Mouse (Mus musculus): ENCODE measurements around the gene Tmem88b.
A peak's percentile ranks its signal among the peaks of the same experiment; 100 is the strongest.

The Tmem88b gene

DNA sequence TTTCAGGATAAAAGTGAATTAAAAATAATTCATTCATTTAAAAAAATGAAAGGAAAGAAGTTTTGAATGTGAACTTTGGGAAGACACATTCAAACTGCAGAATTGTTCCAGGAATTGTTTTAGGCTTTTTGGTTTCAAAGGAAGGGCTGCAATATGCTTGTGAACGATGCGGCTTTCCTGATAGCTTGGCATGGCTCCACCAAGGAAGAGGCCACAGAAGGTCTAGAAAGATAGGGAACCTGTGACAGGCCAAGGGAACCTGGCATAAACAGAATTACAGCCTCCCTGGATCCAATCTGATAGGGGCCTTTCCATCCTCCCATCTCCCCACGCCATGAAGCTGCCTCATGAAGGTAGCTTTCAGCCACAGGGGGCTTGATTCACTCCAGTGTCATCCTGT is 2.6 kb upstream of the Tmem88b start:
- DNase-seq: no peak

DNA sequence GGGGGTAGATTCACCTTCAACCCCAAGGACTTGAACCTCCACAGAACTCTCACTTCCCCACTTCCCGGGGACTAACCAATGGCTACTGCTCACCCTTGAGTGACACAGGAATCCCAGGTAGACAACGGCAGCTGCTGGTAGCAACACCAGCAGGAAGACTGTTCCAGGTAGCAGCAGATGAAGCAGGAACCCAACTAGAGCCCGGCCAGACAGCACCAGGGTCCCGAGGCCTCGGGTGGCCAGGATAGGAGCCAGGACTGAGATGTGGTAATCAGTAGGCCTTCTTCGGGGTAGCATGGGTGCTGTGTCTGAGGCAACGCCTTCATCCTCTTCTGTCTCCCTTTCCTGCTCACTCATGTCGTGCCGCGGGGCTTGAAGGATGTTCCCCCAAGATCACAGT is 428 bp downstream of the Tmem88b start:
- DNase-seq: no peak

DNA sequence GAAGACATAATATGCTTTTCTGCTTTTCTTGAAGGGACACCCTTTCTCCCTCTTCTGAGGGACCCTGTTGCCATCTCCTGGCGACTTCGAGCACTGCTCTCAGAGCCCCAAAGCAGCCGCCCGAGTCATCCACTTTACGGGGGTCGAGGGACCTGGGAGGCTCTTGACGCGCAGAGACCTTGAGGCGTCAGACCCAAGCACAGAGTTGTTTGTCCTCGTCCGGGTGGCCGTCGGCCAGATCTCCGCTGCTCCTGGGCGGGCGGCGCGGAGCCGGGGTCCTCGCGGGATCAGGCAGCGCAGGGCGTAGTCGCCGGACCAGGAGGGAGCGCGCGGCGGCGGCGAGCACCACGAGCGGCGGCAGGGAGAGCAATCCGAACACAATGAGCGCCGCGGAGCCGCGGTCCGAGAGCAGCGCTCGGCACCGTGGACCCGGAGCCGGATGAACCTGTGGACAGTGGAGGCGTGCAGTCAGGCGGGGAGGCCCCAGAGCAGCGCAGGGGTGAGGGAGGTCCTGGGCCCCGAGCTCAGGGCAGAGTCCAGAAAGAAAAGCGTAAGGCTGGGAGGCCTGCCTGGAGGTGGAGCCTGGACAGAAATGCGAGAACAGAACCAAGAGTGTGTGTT is 1.5 kb downstream of the Tmem88b start:
- DNase-seq: peak; percentile 74

DNA sequence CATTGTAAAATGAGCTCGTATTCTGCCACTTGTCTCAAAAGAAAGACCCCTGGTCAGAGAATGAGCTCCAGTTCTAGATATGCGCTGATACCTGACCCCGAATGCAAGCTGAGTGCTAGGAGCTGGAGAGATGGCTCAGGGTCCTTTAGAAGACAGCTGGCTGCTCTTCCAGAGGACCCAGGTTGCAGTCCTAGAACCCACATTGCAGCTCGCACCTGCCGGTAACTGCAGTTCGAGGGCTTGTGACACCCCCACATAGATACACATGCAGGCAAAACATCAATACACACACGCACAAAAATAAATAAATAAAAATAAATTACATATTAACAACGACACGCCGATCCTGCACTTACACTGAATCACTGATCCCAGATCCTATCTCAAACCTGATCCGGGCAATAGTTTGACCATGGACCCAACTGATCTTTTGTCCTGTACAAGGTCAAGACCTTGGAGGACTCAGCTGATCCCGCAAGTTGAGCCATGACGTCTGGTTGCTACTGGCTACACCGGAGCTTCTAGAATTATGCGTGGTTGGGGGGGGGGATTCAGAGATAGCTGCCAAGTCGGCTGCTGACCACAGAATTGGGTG is 2.1 kb downstream of the Tmem88b start:
- DNase-seq: no peak

DNA sequence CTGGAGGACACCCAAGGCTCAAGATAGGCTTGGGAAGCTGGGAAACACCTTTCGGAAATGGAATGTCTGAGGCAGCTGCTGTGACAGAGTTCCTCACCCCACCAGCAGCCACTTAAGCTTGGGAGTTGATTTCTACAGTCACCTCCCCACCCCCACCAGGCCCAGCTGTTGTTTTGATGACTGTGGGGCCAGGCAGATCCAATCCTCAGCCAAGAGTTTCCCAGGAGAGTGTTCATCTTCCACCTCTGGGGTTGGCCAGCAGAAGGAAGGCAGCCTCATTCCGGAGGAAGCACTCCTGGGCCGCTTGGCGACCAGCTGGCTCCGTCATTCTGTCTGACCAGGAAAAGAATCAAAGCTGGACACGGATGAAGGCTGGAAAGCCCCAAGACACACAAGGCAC is 4.8 kb downstream of the Tmem88b start:
- no peak for DNase-seq

DNA sequence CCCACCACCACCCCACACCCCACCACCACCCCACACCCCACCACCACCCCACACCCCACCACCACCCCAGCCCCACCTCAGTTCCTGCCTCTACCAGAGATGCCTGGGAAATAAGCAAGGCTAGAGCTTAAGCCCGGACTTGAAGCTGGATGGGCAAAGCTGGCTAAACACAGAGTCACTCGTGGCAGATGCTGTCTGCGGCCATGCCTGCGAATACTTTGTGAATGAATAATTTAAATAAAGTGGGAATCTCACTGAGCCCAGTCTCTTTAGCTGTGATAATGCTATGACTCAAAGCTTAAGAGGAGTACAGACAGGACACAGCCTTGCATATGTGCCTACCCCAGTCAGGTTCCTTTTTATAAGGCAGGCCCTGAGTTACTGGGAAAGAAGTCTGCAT is 6.2 kb downstream of the Tmem88b start:
- DNase-seq: no peak

DNA sequence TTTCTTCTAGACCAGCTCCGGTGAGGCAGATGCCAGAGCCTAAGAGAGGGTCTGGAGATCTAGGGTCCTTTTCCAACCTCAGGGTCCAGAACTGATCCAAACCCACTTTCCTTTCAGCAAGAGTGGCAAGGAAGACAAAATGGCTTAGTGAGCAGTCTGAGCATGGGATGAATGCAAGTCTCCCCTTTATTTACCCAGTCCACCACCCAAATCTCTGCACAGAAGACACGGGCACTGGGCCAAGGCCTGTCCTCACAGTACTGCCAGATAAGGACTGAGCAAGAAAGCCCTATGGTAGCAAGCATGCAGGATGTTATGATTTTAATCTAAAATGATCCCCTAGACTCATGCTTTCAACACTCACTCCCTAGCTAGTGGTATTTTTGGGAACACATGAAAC is 7.9 kb downstream of the Tmem88b start:
- DNase-seq: no peak

DNA sequence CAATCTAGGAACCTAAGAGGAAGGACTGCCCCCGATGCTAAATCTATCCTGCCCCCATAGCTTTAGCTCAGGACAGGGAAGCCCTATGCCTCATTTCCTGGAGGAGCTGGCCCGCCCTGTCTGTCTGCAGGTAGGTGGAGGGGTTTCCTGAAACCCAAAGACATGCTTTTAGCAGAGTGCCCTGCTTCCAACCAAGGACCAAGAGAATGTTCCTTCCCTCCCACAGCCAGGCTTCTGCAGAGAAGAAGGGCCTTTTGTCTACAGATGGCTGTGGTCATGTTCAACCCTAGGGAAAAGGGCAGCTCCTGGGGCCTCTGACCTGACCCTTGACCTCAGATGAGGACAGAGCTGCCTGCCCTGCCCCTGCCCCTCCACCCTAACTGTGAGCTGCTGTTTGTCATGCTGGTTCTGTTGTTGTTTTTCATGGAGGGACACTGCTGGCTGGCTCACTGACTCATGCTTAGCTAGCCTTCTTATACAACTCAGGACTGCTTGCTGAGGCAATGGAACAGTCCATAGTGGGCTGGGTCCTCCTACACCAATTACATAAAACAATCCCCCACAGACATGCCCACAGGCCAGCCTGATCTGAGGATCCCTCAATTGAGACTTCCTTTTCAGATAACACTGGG is 8.9 kb downstream of the Tmem88b start:
- DNase-seq: no peak

DNA sequence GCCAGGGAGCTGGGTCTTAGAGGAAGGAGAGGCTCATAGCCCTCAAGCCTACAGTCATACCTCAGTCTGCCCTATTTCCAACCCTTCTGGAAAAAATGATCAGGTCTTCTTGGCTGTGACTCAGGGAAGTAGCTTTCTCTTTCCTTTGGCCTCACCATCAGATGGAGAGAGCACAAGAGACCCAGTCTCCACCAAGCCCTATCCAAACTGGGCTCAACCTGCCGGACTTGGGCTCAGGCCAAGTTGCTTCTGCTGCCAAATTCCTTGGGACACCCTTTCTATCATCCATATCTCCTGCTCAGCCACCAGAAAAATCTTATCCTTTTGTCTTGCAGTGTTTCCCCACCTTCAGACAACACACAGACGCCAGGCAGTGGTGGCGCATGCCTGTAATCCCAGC is 9.8 kb downstream of the Tmem88b start:
- DNase-seq: peak; percentile 72

DNA sequence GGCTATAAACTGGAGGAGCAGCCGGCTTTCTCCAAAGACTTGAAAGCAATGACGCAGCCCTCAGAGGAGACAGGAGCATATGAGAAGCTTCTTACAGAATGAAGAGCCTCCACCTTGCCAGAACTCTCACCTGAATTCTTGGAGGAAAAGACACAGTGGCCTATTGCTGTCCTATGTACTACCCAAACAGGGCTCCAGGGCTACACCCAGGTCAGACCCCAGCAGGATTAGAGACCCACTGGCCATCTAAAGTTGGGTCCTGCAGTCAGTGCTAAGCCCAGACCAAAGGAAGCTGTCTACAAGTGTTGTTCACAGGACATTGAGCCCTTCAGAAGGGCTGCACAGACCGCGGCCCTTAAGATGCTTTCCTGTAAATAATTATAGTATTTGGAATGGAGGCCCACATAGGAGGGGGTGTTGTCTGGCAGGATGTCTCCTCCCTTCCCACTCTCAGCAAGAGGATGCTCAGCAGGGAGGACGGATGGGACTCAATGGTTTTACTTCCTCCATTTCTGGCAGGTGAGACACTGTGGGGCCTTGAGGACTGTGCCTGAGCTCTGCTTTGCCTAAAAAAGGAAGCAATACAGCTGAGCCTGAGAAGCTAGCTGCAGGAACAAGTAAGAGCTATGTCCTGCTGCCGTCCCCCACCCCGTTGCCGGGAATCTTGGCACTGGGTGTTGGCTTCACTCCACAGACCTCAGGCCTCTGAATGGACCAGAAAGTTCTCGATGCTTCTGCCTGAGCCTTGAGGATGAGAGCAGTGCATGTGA is 10.5 kb downstream of the Tmem88b start:
- DNase-seq: peak; percentile 58

DNA sequence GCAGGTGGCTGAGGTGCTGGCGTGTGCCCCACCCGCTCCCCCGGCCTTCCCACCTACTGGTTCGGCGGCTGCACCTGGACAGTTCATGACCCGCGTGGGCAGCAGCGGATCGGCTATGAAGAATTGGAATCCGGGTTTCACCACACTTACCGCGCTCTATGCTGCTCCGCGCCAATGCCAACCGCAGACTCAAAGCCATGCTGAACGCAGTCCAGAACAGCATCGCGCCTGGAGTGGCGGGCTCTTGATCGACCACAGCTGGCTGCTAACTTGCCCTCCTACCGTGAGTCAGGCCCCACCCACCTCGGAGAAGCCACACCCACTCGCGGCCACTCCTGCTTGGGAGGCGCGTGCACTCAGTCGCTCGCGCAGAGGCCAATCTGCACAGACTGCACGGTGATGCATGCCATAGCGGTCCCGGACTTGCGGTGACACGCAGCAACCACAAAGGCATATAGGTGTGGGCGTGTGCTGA is 11.4 kb downstream of the Tmem88b start, which contains the start of gene Vwa1:
Gene Vwa1, minus strand, starts transcription at position 419 of the 475 bp plus-strand sequence.
- DNase-seq: peak; percentile 86

DNA sequence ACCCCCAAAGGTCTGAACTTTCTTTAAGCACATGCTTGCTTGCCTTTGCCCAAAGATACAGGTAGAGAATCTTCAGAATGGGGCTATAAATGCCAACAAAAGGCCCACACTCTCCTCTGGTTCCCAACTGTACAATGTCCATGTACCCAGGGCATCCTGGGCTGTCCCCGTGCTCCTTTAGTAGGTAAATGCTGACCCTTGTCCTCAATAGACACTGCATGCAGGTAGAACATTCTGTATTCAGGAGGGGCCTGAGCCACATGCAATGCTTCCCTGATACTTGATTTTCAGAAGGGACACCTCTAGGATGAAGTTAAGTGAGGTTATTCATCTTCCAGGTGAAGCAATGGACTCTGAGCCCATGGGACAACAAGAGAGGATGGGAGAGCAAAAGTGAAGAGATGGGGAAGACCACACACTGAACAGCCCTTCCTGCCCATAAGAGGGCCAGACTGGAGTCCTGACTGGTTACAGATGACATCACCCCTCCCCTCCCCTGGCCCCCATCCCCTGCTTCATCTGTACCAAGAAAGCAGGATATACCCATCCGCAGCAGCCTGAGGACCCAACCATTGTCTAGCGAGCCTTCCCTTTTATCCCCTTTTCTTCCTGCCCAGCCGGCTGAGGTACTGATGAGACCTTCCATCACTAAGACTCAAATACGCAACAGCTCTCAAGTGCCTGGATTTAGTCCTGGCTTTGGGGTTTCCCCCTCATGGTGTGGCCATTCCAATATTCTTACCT is 12.2 kb downstream of the Tmem88b start:
- no peak for DNase-seq

DNA sequence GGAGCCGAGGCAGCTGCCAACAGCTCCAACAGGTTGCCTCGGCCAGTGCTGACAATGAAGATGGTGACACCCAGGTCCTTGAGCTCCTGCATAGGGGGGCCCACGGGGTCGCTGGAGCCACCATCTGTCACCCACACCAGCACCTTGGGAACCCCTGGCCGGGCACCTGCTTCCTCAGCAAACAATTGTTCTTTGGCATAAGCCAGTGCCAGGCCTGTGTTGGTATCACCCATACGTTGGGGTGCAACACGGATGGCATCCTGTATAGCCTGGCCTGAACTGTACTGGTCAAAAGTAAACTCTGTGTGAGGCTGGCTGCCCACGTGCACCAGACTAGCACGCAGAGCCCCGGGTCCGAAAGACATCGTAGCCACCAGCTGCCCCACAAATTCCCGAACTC is 12.9 kb downstream of the Tmem88b start:
- DNase-seq: no peak

DNA sequence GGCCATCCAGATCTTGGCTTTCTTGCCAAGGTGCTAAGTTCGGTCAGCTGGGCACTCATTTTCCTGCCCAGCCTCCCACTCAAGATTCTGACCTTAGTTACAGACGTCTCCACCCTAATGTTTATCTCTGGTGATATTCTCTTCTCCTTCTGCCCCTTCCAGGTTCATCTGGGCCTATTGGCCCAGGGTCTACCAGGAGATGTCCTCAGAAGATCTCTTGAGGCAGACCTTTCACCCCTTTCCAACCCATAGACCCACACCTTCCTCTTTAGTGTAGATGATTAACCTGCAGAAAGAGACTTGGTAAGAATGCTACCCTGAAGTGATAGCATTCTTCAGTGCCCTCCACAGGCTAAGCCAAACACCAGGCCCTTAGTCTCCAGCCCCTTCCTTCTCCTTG is 14.0 kb downstream of the Tmem88b start:
- DNase-seq: no peak

DNA sequence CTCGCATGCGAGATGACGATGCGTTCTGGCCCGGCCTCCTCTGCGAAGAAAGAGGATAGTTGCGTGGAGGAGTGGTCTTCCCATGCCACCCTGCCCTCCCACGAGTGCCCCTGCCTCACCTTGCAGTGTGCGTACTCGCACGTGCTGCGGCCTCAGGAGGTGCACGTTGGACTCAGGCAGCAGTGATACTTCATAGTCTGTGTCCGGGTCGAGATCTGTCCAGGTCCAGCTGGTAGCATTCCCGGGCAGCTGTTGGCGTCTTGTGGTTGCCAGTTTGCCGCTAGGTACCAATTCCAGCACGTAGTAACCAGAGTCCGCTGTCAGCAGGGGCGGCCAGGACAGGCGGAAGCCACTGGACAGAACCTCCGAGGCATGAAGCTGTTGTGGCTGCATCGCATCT is 15.0 kb downstream of the Tmem88b start:
- DNase-seq: no peak

DNA sequence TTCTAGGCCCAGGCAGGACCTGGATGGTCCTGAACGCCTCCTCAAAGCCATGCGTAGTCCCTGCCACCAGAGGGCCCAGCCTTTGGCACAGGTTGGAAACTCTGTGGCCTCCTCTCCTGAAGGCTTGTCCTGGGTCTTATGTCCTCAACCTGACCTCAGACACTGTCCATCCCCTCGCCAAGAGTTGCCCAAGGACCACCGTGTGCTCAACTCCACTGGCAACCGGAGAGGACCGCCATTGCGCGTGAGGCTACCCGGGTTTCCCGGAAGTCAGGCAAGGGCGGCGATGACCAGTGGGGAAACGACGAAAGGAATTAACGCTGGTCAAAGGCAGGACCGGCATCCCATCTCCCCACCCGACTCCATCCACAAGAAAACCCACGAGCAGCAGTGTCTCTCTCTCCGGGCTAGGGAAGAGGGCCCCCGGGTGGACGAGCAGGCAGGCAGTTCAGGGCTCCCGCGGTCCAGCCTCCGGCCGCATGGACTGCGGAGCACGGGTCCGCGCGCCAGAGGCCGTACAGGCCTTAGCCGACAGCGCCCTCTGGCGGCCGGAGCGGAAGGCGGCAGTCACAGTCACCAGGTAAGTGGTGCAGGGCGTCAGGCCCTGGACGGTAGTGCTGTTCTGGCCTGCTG is 15.7 kb downstream of the Tmem88b start:
- DNase-seq: peak; percentile 93

DNA sequence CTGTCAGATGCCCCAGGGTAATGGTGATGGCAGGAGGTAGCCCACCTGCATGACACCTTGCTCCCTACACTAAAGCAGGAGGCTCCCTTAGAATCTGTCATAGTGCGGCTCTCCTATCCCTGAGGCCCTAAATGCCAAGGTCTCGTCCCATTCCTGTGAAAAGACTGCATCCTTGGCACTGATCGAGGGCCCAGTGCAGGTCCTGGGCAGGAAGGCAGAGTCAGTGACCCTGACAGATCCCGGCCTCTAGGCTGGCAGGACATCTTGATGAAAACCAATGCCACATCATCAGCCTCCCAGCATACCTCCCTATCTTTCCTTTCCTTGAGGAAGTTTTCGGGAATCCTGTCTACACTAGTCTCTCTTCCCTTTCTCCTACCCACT is 16.2 kb downstream of the Tmem88b start:
- DNase-seq: no peak

DNA sequence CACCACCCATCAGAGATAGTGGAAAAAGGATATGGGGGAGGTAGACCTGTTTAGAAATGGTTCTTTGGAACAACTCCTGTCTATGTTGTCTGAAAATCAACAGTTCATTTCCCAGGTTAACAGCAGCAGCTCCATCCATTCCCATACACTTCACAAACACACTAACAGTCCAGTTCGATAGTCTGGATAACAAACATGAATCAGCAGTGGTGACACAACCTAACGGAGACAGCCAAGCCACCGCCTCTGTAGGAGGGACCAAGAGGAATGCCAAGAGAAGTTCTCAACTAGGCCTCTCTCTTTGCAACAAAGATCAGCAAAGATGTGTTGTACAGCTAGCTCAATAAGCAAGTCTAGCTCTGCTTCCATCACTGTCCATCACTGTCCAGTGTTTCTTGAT is 23.3 kb downstream of the Tmem88b start:
- no peak for DNase-seq

DNA sequence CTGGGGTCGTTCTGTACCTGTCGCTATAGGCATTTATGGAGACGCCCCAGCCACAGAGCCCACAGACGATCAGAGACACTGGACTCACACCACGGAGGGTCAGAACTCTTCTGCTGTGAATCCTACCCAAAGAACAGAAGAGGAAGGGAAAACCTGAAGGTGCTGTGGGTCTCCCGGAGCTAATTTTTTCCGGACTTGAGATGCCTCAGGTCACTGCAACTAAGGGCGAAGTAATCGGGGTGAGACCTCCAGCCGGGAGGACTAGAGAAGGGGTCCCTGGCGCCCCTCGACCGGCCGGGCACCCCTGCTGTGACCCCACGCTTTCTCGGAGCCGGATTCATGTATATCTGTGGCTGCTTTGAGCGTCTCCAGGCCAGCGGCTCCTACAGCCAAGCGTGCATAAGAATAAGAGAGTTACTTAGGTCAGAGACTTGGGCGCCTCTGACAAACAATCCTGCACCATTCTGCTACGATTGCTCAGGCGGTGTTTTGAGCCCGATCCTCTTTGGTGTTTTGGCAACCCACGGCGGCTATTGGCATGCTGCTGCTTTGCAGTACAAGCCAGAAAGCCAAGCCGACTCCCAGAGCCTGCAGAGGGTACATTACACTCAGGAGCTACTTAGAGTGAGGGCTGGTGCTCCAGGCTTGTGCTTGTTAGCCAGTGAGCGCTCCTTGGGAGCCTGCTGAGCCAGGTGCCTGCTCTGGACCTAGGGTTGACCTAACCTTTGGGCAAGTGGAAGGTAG is 24.1 kb downstream of the Tmem88b start:
- DNase-seq: no peak

DNA sequence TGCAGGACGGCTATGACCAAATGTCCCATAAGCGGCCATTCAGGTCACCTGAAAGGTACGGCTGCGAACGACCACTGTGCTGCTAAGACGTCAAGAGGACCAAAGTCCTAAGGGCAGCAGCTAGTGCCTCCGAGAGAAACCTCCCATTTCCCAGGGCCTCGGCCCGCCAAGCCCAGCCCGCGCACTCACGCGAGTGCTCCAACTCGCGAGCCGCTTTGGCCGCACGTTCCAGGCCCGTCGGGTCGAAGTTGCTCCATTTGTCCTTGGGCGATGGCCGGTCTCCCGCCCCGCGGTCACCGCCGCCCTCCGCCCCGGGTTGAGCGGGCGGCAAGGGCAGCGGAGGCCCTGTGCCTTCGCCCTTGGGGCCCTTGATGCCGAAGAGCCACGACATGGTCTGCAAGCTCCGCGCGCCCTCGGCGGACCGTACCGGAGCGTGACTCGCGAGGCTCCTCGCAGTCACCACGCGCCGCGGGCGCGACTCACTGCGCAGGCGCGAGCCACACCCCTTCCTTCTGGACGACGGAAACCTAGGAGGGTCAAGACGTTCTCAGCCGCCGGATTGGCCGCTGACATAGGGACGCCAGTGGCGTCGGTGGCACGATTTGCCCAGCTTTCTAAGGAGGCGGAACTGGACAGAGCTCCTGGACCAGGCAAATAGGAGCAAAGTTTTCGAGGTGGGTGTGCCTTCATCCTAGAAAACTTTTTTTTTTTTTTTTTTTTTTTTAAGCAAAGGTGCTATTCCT is 24.9 kb downstream of the Tmem88b start, which contains the start of gene Atad3a:
Gene Atad3a, minus strand, starts transcription at position 481 of the 743 bp plus-strand sequence.
- DNase-seq: peak; percentile 96

All from cerebellum, adult 11 months (tissue).